Mouse (Mus musculus) forebrain, embryonic 10.5 days (tissue): ENCODE measurements around the gene H2al1b. TPM values are rescaled to one million over a fixed set of nuclear protein-coding genes. Genes with fewer than 3 reads are reported as not detected.
"Not testable (repeated sequence)": the region's sequence is repeated elsewhere in the genome, so short reads cannot be mapped to it uniquely, and the experiment has no call there.

Experiments
- DNase-seq: peaks from one replicate; pipeline ENCODE4 v3.0.0-alpha.2; 2017; ENCODE audit warnings: low spot score; ENCODE audit errors: extremely low spot score
- H3K27ac ChIP-seq: fragments of 300-500 bp; sonication (generic); 2 replicates; pipeline ENCODE4 v1.5.1; 2016; ENCODE audit warnings: mild to moderate bottlenecking
- H3K27me3 ChIP-seq: fragments of 300-500 bp; sonication (generic); 2 replicates; pipeline ENCODE4 v1.6.1; 2016; ENCODE audit warnings: mild to moderate bottlenecking; ENCODE audit not compliant: poor library complexity, severe bottlenecking
- H3K36me3 ChIP-seq: fragments of 300-500 bp; sonication (generic); replicated peaks from 2 replicates; pipeline ENCODE4 v1.6.1; 2016; ENCODE audit warnings: mild to moderate bottlenecking, moderate library complexity
- H3K4me1 ChIP-seq: fragments of 300-500 bp; sonication (generic); 2 replicates; pipeline ENCODE4 v1.6.1; 2016
- H3K4me3 ChIP-seq: fragments of 300-500 bp; sonication (generic); 2 replicates; pipeline ENCODE4 v1.5.1; 2016; ENCODE audit warnings: mild to moderate bottlenecking, moderate library complexity
- H3K9me3 ChIP-seq: fragments of 300-500 bp; sonication (generic); 2 replicates; pipeline ENCODE4 v1.6.1; 2016; ENCODE audit warnings: mild to moderate bottlenecking, moderate library complexity
- WGBS: fragments of 180-500 bp; shearing (Covaris S2); methylation state at CpG from one replicate; pipeline ENCODE4 v1.1.7; 2016; 5-methylcytosine and 5-hydroxymethylcytosine counted together
- polyA plus RNA-seq: library from polyadenylated mRNA; unstranded; fragments of >200 nt; fragmentation: Nextera tagmentation; extraction: Ambion mirVana; gene quantifications from 2 replicates; pipeline ENCODE4 v1.2.1, GENCODE M21; 2016

Gene H2al1b
- polyA plus RNA-seq, 1 experiment from 2014 or later: not detected

GRCm38 (mm10) chrX:11305355-11305754 lies 3.1 kb downstream of the H2al1b start, which contains the start of gene H2al1c:
Gene H2al1c, plus strand, starts transcription at chrX:11305655.
- not testable (repeated sequence) for H3K27ac ChIP-seq, H3K4me1 ChIP-seq, H3K36me3 ChIP-seq, H3K27me3 ChIP-seq, H3K9me3 ChIP-seq, DNase-seq, H3K4me3 ChIP-seq
- WGBS: 88% methylated on average over 1 of the region's 6 CpGs

GRCm38 (mm10) chrX:11308524-11308923 lies 6.3 kb downstream of the H2al1b start, which contains the start of gene H2al1d:
Gene H2al1d, plus strand, starts transcription at chrX:11308824.
- H3K27ac ChIP-seq, H3K9me3 ChIP-seq, H3K4me1 ChIP-seq, DNase-seq, H3K4me3 ChIP-seq, H3K36me3 ChIP-seq, H3K27me3 ChIP-seq: not testable (repeated sequence)
- no CpG with 5 or more reads among the region's 6 CpGs for WGBS

GRCm38 (mm10) chrX:11311634-11312033 lies 9.4 kb downstream of the H2al1b start, which contains the start of gene H2al1e:
Gene H2al1e, plus strand, starts transcription at chrX:11311934.
- not testable (repeated sequence) for DNase-seq, H3K9me3 ChIP-seq, H3K4me1 ChIP-seq, H3K27me3 ChIP-seq, H3K36me3 ChIP-seq, H3K4me3 ChIP-seq, H3K27ac ChIP-seq
- no CpG with 5 or more reads among the region's 3 CpGs for WGBS

- H3K4me1 ChIP-seq, H3K36me3 ChIP-seq, H3K27me3 ChIP-seq, H3K4me3 ChIP-seq, H3K9me3 ChIP-seq, H3K27ac ChIP-seq, DNase-seq: not testable (repeated sequence)
- WGBS: no CpG with 5 or more reads among the region's 6 CpGs
Observed at GRCm38 (mm10) chrX:11314858-11315257, 12.6 kb downstream of the H2al1b start, which contains the start of gene H2al1f. Gene H2al1f, plus strand, starts transcription at chrX:11315158.

- H3K27me3 ChIP-seq, H3K36me3 ChIP-seq, H3K4me1 ChIP-seq, H3K9me3 ChIP-seq, H3K27ac ChIP-seq, H3K4me3 ChIP-seq, DNase-seq: not testable (repeated sequence)
- no CpG with 5 or more reads among the region's 3 CpGs for WGBS
Observed at GRCm38 (mm10) chrX:11317956-11318355, 15.7 kb downstream of the H2al1b start, which contains the start of gene H2al1g. Gene H2al1g, plus strand, starts transcription at chrX:11318256.

GRCm38 (mm10) chrX:11321192-11321591 lies 19.0 kb downstream of the H2al1b start, which contains the start of gene H2al1h:
Gene H2al1h, plus strand, starts transcription at chrX:11321492.
- H3K9me3 ChIP-seq, H3K4me3 ChIP-seq, H3K27me3 ChIP-seq, H3K27ac ChIP-seq, DNase-seq, H3K4me1 ChIP-seq, H3K36me3 ChIP-seq: not testable (repeated sequence)
- no CpG with 5 or more reads among the region's 6 CpGs for WGBS

- not testable (repeated sequence) for DNase-seq, H3K36me3 ChIP-seq, H3K27ac ChIP-seq, H3K27me3 ChIP-seq, H3K9me3 ChIP-seq, H3K4me3 ChIP-seq, H3K4me1 ChIP-seq
- WGBS: no CpG with 5 or more reads among the region's 5 CpGs
Observed at GRCm38 (mm10) chrX:11324359-11324758, 22.1 kb downstream of the H2al1b start, which contains the start of gene H2al1i. Gene H2al1i, plus strand, starts transcription at chrX:11324659.

GRCm38 (mm10) chrX:11327522-11327921 lies 25.3 kb downstream of the H2al1b start, which contains the start of gene H2al1j:
Gene H2al1j, plus strand, starts transcription at chrX:11327822.
- 86% methylated on average over 2 of the region's 2 CpGs for WGBS

GRCm38 (mm10) chrX:11345762-11346161 lies 43.5 kb downstream of the H2al1b start:
- H3K27me3 ChIP-seq: peaks cover 84% of the 10 kb centered on the region
- no peaks in the 10 kb centered on the region for H3K9me3 ChIP-seq
- no peak overlapping the region for H3K4me3 ChIP-seq
- H3K36me3 ChIP-seq: no peaks in the 10 kb centered on the region
- no peak overlapping the region for H3K27ac ChIP-seq
- WGBS: 71% methylated on average over 9 of the region's 9 CpGs
- no peaks in the 10 kb centered on the region for H3K4me1 ChIP-seq
- DNase-seq: no peak

More at GRCm38 (mm10) chrX:11327522-11327921, 25.3 kb downstream of the H2al1b start, which contains the start of gene H2al1j:
- H3K4me3 ChIP-seq, H3K27ac ChIP-seq, H3K36me3 ChIP-seq, H3K9me3 ChIP-seq, DNase-seq, H3K4me1 ChIP-seq: not testable (repeated sequence)
- H3K27me3 ChIP-seq: peaks cover 32% of the 10 kb centered on the region

- no peak overlapping the region for H3K4me3 ChIP-seq
- peaks cover 88% of the 10 kb centered on the region for H3K27me3 ChIP-seq
- no peak for DNase-seq
- H3K9me3 ChIP-seq: no peaks in the 10 kb centered on the region
- 92% methylated on average over 3 of the region's 3 CpGs for WGBS
- H3K27ac ChIP-seq: no peak overlapping the region
- no peaks in the 10 kb centered on the region for H3K36me3 ChIP-seq
- H3K4me1 ChIP-seq: no peaks in the 10 kb centered on the region
Observed at GRCm38 (mm10) chrX:11346756-11347155, 44.5 kb downstream of the H2al1b start.

Other genes with a start within 250 kb of the H2al1b start
- not detected in 2 replicates for gene H2al1a, start 3.2 kb upstream of the H2al1b start, polyA plus RNA-seq
- gene H2al1c, start 3.2 kb downstream of the H2al1b start, polyA plus RNA-seq: not detected in 2 replicates
- not detected in 2 replicates for gene H2al1d, start 6.4 kb downstream of the H2al1b start, polyA plus RNA-seq
- gene H2al1e, start 9.5 kb downstream of the H2al1b start, polyA plus RNA-seq: not detected in 2 replicates
- not detected in 2 replicates for gene H2al1f, start 12.7 kb downstream of the H2al1b start, polyA plus RNA-seq
- not detected in 2 replicates for gene H2al1g, start 15.8 kb downstream of the H2al1b start, polyA plus RNA-seq
- gene H2al1h, start 19.1 kb downstream of the H2al1b start, polyA plus RNA-seq: not detected in 2 replicates
- gene H2al1i, start 22.2 kb downstream of the H2al1b start, polyA plus RNA-seq: not detected in 2 replicates
- gene H2al1j, start 25.4 kb downstream of the H2al1b start, polyA plus RNA-seq: not detected in 2 replicates